Mouse (Mus musculus) monocyte, adult 5-6 weeks (primary cell): Measurements from ENCODE around the gene Fitm1. TPM values are rescaled to one million over a fixed set of nuclear protein-coding genes. Genes with fewer than 3 reads are reported as not detected.

Experiments
- ATAC-seq: fragments of 153-309, 156-312 bp; replicated peaks from 2 replicates; pipeline ENCODE4 v1.8.0; 2017; ENCODE audit warnings: mild to moderate bottlenecking; ENCODE audit not compliant: low TSS enrichment, insufficient number of reproducible peaks, severe bottlenecking, poor library complexity, low FRiP score
- total RNA-seq: library from RNA; stranded (forward); fragments of 200-1000, 200-491, 200-594 nt; gene quantifications from 3 replicates; pipeline ENCODE4 v1.2.3, GENCODE M21; 2017

Gene Fitm1
- total RNA-seq = not detected in 3 replicates

- no peak for ATAC-seq
Measured at GRCm38 (mm10) chr14:55575302-55575701, at the start of gene Fitm1. TSS of gene Fitm1 (plus strand) at chr14:55575617.

DNA sequence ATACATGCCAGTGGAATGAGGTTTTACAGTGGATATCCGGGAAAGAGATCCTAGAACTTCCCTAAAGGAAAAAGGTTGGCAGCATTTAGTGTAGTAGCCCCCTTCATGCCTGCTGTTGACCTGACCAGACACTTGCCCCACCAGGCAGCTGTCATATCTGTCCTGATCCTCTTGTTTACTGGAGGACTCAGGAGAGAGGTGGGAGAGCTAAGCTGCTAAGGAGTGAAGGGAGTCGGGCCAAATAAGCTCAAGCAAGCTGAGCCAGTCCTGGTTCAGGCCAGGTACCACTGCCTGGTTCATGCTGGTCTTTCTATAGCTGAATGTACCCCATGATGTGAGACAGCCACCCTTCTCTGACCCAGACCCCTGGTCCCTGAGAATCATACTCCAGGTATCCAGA is 48.7 kb upstream of the Fitm1 start:
- no peak for ATAC-seq

DNA sequence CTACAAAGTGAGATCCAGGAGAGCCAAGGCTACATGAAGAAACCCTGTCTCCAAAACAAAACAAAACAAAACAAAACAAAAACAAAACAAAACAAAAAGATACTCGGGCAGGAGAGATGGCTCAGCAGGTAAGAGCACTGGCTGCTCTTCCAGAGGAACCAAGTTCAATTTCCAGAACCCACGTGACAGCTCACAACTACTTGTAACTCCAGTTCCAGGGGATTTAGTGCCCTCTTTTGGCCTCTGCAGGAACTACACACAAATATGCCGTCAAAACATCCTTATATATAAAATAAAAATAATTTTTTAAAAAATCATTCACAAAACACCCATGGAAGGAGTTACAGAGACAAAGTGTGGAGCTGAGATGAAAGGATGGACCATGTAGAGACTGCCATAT is 47.5 kb upstream of the Fitm1 start:
- ATAC-seq = 0 out of 2 replicates have a peak, but pooled peaks have one; percentile 66

GRCm38 (mm10) chr14:55536116-55536745 is 39.2 kb upstream of the Fitm1 start:
- peak; percentile 44; the same call in 1 of the 2 replicates for ATAC-seq

DNA sequence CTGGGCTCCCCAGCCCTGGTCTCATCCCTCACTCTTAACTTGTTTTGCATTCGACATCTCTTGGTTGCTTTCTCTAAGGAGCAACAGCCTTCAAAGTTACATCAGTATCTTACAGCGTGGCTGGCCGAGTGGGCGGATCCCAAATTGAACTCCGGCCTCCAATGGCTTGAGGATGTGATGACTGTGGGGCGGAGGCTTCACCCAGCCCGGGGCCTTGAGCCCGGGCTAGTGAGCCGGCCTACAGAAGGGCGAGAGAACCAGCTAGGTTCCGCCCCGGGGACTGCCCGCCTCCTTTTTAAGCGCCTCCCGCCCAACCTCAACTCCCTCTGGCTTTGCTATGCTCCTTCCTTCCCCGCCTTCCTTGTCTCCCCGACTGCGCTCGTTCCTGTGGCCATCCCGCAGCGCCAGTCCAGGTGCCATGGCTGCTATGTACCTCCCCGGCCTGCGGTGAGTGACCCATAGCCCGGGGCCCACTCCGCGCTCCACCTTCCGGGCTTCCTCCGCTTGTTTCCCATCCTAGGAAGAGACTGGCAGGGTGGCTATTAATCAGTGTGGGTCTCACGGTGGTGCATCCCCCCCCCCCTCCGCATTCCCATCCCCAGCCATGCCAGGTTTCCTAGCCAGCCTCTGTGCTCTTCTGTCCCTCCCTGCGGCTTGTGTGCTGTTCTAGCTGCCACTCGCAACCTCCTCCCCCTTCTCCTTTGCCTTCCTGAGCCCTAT is 35.2 kb upstream of the Fitm1 start, which contains the start of gene Pck2:
Pck2 (plus strand) TSS at position 200 of the 720 bp plus-strand sequence.
- ATAC-seq = peak; percentile 95

GRCm38 (mm10) chr14:55540787-55541321 is 34.6 kb upstream of the Fitm1 start:
- ATAC-seq = no peak

- no peak for ATAC-seq
Measured at GRCm38 (mm10) chr14:55542268-55542667, 33.1 kb upstream of the Fitm1 start.

DNA sequence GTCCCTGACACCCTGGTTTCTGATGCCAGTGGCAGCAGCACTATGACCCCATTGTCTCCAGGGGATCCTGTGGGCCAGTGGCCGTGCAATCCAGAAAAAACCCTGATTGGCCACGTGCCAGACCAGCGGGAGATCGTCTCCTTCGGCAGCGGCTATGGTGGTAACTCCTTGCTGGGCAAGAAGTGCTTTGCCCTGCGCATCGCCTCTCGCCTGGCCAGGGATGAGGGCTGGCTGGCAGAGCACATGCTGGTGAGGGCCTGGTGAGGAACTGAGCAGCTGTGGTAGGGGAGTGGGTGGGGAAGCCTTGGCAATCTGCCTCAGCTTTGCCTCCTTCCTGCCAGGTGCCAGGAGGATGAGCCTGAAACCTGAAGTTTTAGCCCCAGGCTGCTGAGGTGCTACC is 31.1 kb upstream of the Fitm1 start:
- ATAC-seq = no peak

- ATAC-seq = no peak
Measured at GRCm38 (mm10) chr14:55550191-55550590, 25.2 kb upstream of the Fitm1 start.

DNA sequence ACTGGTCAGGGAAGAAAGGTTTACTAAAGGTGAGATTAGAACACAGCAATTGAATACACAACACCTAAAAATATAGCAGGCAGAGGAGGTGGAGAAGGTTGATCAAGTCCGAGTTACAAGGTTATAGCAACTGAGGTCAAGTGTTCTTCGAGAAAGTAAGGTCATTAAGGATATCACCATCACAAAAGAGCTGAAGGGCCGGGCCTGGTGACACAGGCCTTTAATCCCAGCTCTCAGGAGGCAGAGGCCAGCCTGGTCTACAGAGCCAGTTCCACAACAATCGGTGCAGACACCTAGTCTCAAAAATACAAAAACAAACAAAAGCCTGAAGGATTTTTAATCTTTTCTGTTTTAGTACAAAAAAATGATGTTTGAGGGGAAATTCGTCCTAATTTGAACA is 24.1 kb upstream of the Fitm1 start:
- ATAC-seq = no peak

DNA sequence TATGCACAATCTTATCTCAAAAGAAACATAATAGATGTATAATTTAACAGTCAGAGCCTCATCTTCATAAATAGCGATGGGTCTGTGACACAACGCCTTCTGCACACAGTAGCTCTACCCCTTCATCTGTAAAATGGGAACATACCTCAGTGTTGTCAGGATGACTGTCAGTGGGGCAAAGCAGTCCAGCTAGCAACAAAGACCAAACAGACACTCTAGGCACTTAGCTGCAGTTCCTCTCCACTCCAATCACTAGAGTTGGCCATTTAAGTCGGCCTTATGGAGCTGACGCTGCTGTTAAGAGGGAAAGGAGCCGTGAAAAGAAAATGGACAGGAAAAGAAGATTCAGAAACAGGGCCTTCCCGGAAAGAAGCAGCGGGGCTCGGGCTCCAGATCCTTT is 23.6 kb upstream of the Fitm1 start:
- no peak for ATAC-seq

DNA sequence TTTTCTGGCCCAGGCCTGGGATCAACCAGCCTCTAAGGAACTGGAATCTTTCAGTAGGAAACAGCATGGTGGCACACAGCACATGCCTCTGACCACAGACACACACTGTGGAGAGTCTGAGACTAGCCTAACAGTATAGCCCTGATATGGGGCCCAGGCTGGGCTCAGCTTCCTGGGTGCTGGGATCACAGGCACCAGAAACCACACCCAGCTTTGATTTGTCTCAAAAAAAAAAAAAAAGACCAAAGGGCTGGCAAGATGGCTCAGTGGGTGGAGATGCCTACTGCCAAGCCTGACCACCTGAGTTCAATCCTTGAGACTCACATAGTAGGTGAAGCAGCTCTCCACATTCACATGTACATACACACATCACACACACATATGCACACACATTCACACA is 20.8 kb upstream of the Fitm1 start:
- ATAC-seq = no peak

- no peak for ATAC-seq
Measured at GRCm38 (mm10) chr14:55555788-55556187, 19.6 kb upstream of the Fitm1 start.

DNA sequence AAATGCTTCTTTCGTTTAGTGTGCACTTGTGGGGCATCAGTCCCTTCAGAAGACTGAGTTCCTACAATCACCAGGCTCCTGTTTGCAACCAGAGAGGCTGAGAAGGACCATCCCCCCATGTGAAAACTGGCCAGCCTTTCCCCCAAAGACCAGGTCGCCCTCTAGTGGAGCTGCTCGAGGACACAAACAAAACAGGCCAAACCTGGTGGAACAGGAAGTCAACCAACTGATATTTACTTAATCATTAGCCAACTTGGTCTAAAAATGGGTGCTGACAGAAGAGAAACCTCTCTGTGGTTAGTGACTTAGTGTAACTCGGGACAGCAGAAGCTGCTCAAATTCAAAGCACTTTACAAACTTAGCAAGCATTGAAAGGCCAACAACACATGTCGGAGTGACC is 18.4 kb upstream of the Fitm1 start:
- ATAC-seq = peak; percentile 64

DNA sequence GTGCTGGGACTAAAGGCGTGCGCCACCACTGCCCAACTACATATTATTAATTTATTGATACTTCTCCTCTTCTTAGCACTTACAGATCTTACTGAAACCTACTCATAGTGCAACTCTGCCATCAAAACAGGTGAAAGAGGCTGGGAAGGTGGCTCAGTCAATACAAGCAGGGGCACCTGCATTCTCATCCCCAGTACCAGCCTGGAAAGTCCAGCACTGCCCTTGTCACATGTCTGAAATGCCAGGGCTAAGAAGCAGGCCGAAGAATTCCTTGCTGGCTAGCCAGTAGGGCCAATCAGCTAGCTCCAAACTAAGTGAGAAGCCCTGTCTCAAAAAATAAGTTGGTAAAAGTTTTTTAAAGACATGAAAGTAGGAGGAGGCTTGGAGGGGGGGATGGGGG is 17.8 kb upstream of the Fitm1 start:
- ATAC-seq = no peak

- ATAC-seq = no peak
Measured at GRCm38 (mm10) chr14:55558740-55559448, 16.5 kb upstream of the Fitm1 start.

- peak; percentile 51 for ATAC-seq
Measured at GRCm38 (mm10) chr14:55559799-55560201, 15.6 kb upstream of the Fitm1 start, which contains the start of gene Dcaf11. TSS of gene Dcaf11 (plus strand) at chr14:55560006.

- ATAC-seq = peak; percentile 77
Measured at GRCm38 (mm10) chr14:55560202-55561073, 15.0 kb upstream of the Fitm1 start, which contains the start of gene A730061H03Rik. TSS of gene A730061H03Rik (minus strand) at chr14:55560406.
